Mouse (Mus musculus): ENCODE measurements around the gene Vmn1r4.

GRCm38 (mm10) chr6:56902606-56903520, 21.0 kb upstream of the Vmn1r4 start:
- TF ChIP-seq CTCF (IDR thresholded peaks at IDR 0.05; ENCODE audit: control insufficient read depth, insufficient read depth, insufficient read length) (no peak), MYOD1 (IDR thresholded peaks at IDR 0.05; ENCODE audit: control insufficient read depth, insufficient read length, low read depth) (no peak)
